Mouse (Mus musculus) cerebellum, adult 2 months (tissue): ENCODE measurements around the gene Il17ra. TPM values are rescaled to one million over a fixed set of nuclear protein-coding genes. Genes with fewer than 3 reads are reported as not detected.

Experiments used
- DNase-seq, 2 experiments: peaks; one replicate each; pipeline ENCODE4 v3.0.0; 2021
- H3K27ac ChIP-seq: fragments of 200-500 bp; 2 replicates; pipeline ENCODE4 v1.5.1; 2012; ENCODE audit warnings: low read length, control low read depth, inconsistent platforms; ENCODE audit not compliant: insufficient read depth
- H3K27me3 ChIP-seq: fragments of 200-500 bp; 2 replicates; pipeline ENCODE4 v1.6.1; 2012; ENCODE audit warnings: inconsistent platforms, mild to moderate bottlenecking, low read length, moderate library complexity; ENCODE audit not compliant: control insufficient read depth, insufficient read depth
- H3K4me1 ChIP-seq: fragments of 200-500 bp; 2 replicates; pipeline ENCODE4 v1.6.1; 2011; ENCODE audit warnings: low read length; ENCODE audit not compliant: control insufficient read depth, insufficient read depth
- H3K4me3 ChIP-seq: fragments of 200-500 bp; replicated peaks from 2 replicates; pipeline ENCODE3; 2011; ENCODE audit warnings: mild to moderate bottlenecking, low read depth, low read length, control low read depth; ENCODE audit not compliant: insufficient read depth
- CTCF ChIP-seq: fragments of 200-500 bp; IDR thresholded peaks from 2 replicates; pipeline ENCODE4 v1.5.1; 2011; ENCODE audit warnings: low read depth, mild to moderate bottlenecking, control low read depth, low read length, moderate library complexity, borderline replicate concordance; ENCODE audit not compliant: insufficient read depth
- POLR2A ChIP-seq: fragments of 200-500 bp; IDR thresholded peaks from 2 replicates; pipeline ENCODE4 v1.6.1; 2011; ENCODE audit warnings: low read length, control low read depth, borderline replicate concordance; ENCODE audit not compliant: insufficient read depth
- WGBS: fragments of 180-500 bp; shearing (Covaris S2); methylation state at CpG from one replicate; pipeline ENCODE4 v1.1.7; 2018; 5-methylcytosine and 5-hydroxymethylcytosine counted together
- polyA plus RNA-seq: library from polyadenylated mRNA; depleted of rRNA; stranded (reverse); fragments of >200 nt; gene quantifications from 2 replicates; pipeline ENCODE4 v1.2.3, GENCODE M21; 2012

The Il17ra gene
- polyA plus RNA-seq, 1 experiment: 6.9 TPM

DNA sequence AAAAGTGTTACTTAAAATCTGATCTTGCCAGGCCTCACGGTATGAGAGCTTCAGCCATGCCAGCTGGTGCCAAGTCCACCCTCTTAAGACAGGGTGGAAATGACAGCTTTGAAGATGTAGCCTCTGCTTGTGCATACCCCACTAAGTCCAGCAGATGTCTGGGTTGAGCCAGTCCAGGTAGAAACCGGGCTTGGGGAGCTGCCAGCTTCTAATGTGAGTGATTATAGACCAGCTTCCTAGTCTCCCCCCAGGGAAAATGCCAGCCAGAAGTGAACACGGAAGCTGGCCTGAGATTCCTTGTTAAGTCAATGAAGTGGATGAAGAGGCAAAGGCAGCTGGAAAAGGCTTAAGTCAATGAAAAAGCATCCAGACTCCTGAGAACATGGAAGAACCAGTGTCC, 33.5 kb downstream of the Il17ra start:
- no peak overlapping the region for H3K27ac ChIP-seq
- H3K4me3 ChIP-seq: no peak overlapping the region
- peaks cover 2% of the 10 kb centered on the region; the same call in 1 of the 2 replicates for H3K27me3 ChIP-seq
- TF ChIP-seq POLR2A (no peak), CTCF (no peak)
- 12% methylated on average over 3 of the region's 3 CpGs for WGBS
- H3K4me1 ChIP-seq: no peaks in the 10 kb centered on the region
- DNase-seq: no peak

DNA sequence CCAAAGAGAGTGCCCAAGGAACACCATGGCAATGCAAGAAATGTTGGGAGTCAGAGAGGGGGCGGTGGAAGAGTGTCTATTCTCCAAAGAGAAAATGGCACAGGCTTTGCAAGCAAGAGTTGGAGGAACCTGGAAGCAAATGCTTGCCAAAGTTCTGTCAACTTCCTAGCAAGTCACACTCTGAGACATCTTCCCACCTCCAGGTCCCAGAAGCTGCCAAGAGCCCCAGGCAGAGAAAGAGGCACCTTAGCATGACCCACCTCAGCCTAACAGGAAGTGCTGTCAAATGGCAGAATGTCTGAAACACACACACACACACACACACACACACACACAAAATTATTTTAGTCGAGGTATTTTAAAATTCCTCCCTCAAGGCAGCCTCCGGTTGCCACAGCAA, 41.0 kb downstream of the Il17ra start:
- Histone ChIP-seq H3K4me3 (no peak overlapping the region), H3K27me3 (no peaks in the 10 kb centered on the region), H3K27ac (no peak overlapping the region), H3K4me1 (no peaks in the 10 kb centered on the region)
- WGBS: 49% methylated on average over 3 of the region's 3 CpGs
- no peak for DNase-seq
- TF ChIP-seq CTCF: no peak
- no peak for TF ChIP-seq POLR2A

DNA sequence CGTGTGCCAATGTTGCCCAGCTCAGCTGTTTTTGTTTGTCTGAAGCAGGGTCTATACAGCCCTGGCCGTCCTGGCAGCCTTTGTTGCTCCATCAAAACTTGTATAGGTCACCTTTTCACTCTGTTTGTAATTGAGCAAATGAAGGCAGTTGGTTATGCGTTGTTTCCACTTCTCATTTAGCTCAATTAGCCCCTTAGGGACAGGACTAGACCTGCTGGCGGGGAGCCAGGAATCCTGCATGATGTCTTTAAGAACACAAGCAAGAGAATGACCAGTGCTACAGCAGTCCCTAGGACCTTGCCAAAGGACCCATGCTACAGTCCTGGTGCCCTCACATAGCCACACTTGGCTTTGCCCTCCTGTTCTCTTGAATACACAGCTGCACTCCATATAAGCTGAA, 42.5 kb downstream of the Il17ra start:
- WGBS: 45% methylated on average over 4 of the region's 4 CpGs
- Histone ChIP-seq H3K4me1 (no peaks in the 10 kb centered on the region), H3K4me3 (no peak overlapping the region), H3K27me3 (no peaks in the 10 kb centered on the region), H3K27ac (no peak overlapping the region)
- TF ChIP-seq CTCF: no peak
- TF ChIP-seq POLR2A: no peak
- DNase-seq: no peak

DNA sequence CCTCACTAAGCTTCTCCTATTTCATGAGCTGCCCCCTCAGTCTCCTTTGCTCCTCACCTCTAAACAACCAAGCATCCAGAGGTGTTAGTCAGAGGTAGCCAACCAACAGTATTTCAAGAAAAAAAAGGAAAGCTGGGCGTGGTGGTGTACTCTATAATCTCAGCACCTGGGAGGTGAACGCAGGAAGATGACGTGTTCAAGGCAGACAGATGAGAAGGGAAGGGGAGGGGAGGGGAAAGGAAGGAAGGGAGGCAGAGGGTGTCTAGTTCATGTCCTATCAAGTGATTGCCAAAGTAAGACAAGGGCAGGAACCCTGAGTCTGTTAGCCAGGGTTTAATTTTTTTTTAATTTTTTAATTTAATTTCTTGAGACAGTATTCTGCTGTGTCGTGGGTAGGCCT, 45.6 kb downstream of the Il17ra start:
- Histone ChIP-seq H3K27ac (no peak overlapping the region), H3K4me1 (no peaks in the 10 kb centered on the region), H3K4me3 (no peak overlapping the region), H3K27me3 (no peaks in the 10 kb centered on the region)
- no peak for DNase-seq
- TF ChIP-seq CTCF (no peak), POLR2A (no peak)
- 81% methylated on average over 4 of the region's 4 CpGs for WGBS

DNA sequence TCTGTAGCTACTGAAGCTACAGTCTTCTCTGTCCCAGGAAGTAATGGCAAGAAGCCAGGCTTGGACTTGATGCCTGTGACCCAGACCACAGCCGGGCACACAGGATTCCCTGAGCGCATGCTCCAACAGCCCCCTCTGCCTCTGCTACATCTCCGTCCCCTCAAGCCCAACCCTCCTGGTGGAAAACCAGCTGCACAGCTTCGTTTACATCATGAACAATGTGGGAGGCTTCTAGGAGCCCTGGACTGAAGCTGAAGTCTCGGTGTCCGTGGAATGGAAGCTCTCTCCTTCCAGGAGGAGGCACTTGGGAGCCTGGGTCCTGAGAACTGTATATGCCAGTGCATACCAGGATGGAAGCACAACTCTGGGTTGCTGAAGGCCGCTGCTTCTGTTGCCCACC, 46.9 kb downstream of the Il17ra start:
- WGBS: 65% methylated on average over 7 of the region's 7 CpGs
- Histone ChIP-seq H3K27ac (no peak overlapping the region), H3K4me3 (no peak overlapping the region), H3K4me1 (no peaks in the 10 kb centered on the region), H3K27me3 (no peaks in the 10 kb centered on the region)
- TF ChIP-seq POLR2A (no peak), CTCF (no peak)
- DNase-seq: no peak

DNA sequence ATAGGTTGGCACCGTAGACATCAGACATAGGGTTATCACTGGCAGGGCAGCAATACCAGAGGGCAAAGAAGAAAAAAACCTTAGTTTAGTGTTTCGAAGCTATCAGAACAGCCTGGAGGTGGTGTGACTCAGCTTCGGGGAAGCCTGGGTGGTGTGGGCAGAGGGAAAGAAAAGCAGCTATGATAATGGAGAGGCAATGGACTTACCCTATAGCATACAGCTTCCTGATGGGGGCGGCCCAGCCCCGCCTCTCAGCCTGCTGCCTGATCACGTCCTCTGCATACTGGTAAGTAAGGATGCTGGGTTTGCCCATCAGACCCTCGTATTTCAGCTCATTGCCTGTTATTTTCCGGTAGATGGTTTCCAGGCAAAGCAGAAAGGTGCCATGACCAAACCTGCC, 47.4 kb downstream of the Il17ra start:
- no peak overlapping the region for H3K4me3 ChIP-seq
- H3K4me1 ChIP-seq: no peaks in the 10 kb centered on the region
- H3K27ac ChIP-seq: no peak overlapping the region
- no peak for DNase-seq
- H3K27me3 ChIP-seq: no peaks in the 10 kb centered on the region
- WGBS: 88% methylated on average over 8 of the region's 8 CpGs
- TF ChIP-seq CTCF (no peak), POLR2A (no peak)

DNA sequence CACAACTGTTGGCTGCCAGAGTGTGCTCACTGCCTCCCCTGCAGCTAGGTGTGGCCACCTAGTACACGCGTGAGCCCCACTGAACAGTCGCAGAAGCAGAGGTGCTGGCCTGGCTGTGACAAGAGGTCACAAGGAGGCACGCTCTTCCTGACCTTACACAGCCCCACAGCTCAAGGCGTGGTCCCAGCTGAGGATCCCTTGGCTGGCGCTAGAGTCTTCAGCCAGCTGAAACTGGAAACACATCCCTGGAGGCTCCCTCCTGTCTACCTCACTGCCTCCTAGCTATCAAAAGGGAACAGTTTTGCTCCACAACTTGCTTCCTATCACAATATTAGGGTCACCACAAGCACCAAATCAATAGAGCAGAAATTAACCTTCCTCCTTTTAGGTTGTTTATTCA, 48.2 kb downstream of the Il17ra start:
- no peak for DNase-seq
- WGBS: 89% methylated on average over 6 of the region's 6 CpGs
- Histone ChIP-seq H3K4me3 (no peak overlapping the region), H3K27me3 (no peaks in the 10 kb centered on the region), H3K27ac (no peak overlapping the region), H3K4me1 (no peaks in the 10 kb centered on the region)
- TF ChIP-seq POLR2A (no peak), CTCF (no peak)

DNA sequence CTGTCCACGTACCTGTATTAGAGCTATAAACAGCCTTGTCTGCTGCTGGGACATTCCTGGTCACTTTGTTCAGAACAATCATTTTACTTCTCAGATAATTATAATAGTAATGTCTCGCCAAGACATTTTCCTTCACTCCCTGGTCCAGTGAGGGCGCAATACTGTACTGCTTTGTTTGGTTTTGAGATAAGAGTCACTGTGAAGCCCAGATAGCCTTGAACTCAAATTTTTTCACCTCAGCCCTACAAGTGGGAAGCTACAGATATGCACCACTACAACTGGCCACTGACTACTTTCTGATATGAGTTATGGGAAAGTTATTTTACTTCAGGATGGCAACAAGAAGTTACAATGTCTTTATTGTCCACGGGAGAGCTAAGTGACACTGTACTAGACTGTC, 53.4 kb downstream of the Il17ra start:
- TF ChIP-seq CTCF: no peak
- TF ChIP-seq POLR2A: no peak
- no peak overlapping the region for H3K27ac ChIP-seq
- H3K4me1 ChIP-seq: no peaks in the 10 kb centered on the region
- H3K4me3 ChIP-seq: no peak overlapping the region
- DNase-seq: no peak
- no peaks in the 10 kb centered on the region for H3K27me3 ChIP-seq
- WGBS: 92% methylated on average over 4 of the region's 4 CpGs
